Mouse (Mus musculus) fat pad, adult 2 months (tissue): ENCODE data around the gene Plvap.
"Not testable (repeated sequence)": the region's sequence is repeated elsewhere in the genome, so short reads cannot be mapped to it uniquely, and the experiment has no call there.

Source experiments
- DNase-seq: peaks from one replicate; pipeline ENCODE4 v3.0.0-alpha.2; 2011; ENCODE audit warnings: low read depth, low spot score; ENCODE audit errors: extremely low read depth

Gene Plvap

DNA sequence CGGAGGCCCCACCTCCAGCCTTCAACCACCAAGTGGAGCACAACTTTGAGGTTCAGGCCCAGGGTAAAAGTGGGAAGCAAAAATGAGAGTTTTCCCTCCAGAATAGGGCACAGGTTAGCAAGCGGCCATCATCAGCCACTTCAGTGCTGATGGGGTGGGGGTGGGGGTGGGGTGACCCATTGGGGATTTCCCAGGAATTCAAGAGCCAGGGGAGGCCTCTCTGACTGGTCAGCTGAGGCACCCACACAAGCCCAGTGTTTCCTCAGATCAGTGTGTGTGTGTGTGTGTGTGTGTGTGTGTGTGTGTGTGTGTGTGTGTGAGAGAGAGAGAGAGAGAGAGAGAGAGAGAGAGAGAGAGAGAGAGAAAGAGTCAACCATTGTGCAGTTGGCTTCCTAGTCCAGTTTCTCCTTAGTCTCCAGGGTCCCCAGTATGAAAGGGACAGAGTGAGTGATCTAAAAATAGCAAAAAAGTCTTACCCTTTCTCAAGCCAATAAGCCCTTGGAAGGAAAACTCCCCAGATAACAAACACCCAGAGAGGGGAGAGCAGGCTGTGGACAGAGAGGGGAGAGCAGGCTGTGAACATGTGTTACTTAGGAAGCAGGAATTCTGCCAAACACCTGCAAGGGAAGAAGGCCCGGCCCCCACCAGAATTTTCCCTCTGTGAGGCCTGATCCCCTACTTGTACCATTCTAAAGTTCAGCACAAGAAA, 15.8 kb upstream of the Plvap start:
- DNase-seq = no peak

DNA sequence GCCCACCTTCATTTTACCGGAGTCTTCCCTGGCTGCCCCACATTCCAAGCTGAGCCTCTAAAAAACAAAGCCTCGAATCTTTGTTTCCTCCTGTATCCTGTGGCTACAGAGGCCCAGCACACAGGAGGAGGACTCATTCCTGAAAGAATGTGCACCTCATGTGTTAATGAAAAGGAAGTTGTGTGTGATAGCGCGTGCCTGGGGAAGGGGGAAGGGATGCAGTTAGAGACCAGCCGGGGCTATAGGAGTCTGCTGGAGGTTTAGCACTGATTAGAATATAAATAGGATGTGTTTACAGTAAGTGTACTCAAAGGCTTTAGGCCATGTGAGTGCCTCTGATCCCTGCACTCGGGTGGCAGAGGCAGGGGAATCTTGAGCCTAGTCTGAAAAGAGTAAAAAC, 14.7 kb upstream of the Plvap start:
- DNase-seq = no peak

DNA sequence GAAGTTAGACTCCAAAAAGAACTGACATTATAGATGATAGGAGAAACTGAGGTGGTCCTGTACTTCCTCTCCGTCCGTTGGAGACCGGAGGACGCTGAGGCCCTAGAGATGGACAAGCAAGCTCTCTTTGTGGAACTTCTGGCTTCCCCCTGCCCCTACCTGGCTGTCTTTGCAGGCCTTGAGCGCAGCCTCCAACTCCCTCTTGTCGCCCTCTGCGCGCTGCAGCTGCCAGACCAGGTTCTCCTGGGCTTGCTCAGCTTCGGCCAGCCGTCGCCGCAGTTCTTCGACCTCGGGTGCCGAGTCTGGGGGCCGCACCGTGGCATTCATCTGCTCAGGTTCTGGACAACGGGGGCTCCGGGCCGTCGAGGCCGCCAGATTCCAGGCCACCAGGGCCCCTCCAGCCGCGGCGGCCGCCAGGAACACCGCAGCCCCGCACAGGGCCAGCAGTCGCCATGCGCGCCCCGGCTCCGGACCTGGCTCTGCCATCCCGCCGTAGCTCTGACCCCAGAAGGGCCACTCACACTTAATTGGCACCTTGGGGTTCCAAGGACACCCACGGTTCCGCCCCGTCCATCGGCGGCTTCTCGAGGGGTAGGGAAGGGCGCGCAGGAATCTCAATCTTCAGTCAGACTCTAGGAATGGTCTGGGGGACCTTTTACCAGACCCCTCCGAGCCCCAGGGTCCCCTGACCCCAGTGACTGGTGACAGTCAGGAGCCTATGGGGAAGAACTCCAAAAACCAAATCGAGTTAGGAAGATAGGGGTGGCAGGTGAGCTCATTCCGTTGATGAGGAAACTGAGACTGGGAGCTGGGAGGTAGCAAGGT, 13.9 kb upstream of the Plvap start, which contains the start of gene Ccdc194:
Ccdc194 (minus strand) TSS at position 486 of the 825 bp plus-strand sequence.
- DNase-seq = no peak

DNA sequence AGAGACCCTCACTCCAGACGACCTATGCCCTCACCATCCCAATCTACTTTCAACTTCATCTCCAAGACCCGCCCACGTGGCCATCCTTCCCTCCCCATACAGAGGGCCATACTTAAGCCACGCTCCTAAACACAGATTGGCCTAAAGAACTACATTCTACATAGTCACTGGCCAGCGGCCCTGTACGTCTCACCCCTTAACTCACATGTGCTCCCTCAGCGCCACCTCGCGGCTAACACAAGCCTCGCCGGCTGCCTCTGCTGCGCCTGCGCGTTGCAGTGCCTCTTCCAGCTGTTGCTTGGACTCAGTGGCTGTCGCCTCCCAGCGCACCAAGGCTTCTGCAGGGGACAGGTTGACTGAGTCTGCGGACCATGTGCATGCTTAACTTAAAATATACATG, 10.1 kb upstream of the Plvap start:
- DNase-seq = no peak

DNA sequence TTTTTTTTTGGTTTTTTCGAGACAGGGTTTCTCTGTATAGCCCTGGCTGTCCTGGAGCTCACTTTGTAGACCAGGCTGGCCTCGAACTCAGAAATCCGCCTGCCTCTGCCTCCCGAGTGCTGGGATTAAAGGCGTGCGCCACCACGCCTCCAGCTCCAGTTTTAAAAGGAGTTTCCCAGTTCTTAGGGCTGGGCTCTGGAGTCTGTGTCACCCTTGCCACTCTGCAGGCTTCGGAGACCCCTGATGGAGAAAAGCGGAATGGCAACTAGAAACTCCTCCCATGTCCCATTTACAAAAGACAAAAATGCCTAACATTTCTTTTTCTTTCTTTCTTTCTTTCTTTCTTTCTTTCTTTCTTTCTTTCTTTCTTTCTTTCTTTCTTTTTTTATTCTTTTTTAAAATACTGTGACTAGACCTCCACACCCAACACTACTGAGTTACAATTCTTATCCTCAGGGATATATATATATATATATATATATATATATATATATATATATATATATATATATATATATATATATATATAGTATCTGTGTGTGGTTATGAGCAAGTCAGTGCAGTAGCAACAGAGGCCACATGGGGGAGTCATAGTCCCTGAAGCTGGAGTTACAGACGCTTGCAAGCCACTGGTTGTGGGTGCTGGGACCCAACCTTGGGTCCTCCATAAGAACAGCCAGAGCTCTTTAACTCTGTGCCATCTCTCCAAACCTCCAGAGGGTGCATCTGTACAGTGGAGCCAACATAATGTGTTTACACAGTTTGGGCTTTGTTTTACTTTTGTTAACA, 7.7 kb upstream of the Plvap start:
- DNase-seq = not testable (repeated sequence)

DNA sequence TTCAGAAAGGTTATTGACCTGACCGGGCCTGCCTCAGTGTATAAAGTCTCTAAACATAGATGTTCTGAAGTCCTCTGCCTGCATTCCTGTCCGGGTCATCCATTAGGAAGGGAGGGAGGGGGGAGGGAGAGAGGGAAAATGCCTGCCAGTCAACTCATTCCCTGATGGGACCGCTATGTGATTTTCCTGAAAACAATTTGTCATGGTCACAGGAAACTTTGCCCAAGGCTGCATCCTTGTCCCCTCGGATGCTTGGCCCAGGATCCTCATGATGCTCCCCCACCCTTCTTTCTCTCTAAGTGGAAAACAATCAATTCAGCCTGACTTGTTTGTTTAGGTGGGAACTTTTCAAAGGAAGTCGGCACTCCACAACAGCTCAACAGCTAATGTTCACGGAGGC, 5.2 kb upstream of the Plvap start:
- DNase-seq = no peak

DNA sequence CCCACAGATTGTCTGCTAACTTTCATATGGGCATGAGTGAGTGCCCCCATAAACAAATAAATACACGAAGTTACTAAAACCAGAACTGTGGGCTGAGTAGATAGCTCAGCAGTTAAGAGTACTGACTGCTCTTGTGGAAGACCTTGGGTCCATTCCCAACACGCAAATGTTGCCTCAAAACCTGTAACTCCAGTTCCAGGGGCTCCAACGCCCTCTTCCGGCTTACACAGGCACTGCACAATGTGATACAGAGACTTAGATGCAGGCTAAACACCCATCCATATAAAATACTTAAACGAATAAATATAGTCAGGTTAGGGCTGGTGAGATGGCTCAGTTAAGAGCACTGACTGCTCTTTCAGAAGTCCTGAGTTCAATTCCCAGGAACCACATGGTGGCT, 3.5 kb upstream of the Plvap start:
- no peak for DNase-seq

DNA sequence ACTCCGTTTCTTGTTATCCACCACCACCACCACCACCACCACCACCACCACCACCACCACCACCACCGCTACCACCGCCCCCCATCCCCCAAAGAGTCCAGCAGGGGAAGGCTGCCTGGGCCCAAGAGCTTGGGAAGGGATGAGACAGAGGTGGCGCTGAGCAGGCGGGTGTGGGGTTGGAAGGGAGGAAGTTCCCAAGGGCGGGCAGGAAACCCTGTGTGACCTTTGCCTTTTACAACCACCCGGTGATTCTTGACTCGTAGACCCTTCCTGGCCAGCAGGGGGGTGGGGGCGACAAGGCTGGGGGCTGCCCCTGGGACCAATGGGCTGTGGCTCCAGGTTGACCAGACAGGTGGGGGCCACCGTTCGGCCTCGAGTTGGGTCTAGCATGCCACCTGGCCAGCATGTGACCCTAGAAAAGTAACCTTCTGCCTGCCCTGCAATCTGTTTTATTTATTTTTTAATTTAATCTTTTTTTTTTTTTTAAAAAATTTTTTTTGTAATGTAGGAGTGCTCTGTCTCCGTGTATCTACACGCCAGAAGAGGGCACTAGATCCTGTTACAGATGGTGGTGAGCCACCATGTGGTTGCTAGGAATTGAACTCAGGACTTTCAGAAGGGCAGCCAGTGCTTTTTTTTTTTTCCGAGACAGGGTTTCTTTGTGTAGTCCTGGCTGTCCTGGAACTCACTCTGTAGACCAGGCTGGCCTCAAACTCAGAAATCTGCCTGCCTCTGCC, 1.6 kb upstream of the Plvap start:
- no peak for DNase-seq

DNA sequence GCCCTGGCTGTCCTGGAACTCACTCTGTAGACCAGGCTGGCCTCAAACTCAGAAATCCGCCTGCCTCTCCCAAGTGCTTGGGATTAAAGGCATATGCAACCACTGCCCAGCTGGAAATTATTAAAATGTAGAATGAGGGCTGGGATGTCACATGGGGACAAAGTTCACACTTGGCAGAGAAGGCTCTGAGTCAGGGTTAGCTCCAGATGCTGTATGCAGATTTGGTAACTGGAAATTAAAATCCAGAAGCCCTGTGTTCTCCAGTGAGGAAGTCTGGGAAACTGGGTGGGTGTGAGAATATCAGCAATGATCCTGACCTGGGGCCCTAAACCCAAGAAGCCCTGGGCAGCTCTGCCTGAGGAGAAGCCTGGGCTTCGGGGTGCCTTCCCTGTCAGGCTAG, 2.2 kb downstream of the Plvap start:
- DNase-seq = no peak

DNA sequence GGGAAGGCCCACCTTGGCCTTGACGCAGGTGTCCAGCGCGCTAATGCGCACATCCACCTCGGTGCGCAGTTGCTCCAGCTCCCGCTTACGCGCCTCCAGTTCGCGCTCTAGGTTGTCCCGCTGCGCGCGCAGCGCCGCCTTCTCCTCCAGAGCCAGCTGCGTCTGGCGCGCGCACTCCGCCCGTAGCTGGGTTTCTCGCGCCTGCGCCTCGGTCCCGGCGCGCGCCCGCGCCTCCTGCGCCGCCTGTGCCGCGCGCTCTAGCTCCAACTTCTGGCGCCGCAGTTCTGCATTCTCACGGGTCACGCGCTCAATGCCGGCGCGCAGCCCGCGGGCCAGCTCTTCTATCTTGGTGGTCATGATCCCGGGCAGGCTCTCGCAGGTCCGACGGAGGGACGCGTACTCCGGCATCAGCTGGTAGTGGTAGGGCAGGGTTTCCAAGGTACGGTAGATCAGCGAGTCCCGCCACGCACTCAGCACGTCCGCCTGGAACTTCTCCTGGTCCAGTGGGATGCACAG, 3.9 kb downstream of the Plvap start:
- no peak for DNase-seq

DNA sequence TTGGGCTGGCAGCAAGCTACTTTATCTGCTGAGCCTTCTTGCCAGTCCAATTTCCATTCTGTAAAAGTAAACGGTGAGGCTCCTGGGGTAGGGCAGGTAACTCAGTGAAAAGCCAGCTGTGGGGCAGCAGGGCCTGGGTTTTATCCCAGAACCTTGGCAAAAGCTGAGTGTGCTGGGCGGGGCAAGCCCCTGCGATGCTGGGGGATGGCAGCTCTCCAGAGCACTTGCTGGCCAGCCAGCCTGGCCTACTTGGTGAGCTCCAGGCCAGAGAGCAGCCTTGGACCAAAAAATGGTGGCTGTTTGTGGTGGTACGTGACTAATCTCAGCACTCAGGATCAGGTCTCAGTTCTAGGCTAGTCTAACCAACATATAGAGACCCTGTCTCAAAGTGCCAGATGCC, 5.6 kb downstream of the Plvap start:
- DNase-seq = no peak

DNA sequence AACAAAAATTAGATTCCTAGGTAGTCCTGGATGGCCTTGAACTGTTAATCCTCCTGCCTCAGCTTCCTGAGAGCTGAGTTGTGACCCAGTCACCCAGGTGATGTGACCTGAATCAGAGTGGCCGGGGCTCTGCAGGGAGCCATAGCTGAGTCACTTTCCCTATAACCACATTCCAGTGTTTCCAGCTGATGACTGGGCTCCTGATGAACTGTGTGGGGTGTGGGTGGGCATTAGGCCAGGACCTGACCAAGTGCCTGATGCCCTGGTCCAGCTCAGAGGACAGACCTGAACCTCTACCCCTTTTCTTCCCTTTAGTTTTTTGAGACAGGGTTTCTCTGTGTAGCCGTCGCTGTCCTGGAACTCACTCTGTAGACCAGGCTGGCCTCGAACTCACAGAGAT, 6.2 kb downstream of the Plvap start:
- DNase-seq = no peak

DNA sequence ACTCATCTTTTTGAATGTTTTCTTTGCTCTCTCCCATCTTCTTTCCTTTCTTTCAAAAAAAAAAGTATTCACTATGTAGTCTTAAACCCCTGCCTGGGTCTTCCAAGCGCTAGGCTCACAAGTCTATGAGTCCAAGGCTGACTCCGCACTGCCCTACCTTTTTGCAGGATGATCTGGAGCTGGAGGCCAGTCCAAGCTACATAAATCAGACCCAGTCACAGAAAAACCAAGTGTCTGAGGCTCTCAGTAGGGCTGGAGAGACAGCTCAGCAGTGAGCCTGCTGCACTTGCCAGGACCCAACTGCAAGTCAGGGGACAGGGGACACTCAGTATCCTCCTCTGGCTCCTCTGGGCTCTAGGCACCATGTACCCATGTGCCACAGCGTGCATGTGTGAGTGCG, 7.2 kb downstream of the Plvap start:
- no peak for DNase-seq

DNA sequence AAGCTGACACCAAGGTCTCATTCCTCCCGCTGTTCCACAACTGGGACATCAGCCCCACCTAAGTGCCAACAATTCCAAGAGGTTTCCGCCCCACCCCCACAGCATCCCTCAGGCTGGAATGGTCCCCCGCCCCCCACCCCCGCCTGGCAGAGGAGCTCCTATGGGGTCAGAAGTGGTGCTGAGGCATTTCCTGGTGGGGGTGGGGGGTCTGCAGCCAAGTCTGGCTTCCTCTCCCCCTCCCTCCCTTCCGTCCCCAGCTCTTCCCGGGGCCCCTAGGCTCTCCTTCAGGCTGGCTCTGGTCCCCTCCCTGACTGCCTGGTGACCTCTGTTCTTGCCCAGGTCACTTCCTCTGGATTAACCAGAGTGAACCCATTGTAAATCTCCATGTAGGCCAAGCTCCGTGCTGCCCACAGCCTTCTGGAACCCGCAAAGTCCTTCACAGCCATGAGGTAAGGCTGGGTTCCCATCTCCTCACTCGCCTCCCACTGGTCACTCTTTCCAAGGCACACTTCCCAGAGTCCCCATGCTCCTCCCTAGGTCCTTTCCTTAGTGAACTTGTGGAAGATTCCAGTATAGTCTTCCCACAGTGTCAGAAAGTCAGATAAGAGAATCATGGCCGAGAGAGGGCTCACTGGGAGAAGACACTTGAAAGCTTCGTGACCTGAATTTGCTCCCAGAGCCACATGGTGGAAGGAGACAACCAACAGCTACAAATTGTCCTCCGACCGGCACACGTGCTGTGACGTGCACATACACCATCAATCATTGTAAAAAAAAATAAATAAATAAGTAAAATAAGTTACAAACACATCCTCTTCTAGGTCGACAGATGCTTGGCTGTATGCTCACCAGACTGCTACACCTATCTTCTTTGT, 12.5 kb downstream of the Plvap start:
- no peak for DNase-seq

DNA sequence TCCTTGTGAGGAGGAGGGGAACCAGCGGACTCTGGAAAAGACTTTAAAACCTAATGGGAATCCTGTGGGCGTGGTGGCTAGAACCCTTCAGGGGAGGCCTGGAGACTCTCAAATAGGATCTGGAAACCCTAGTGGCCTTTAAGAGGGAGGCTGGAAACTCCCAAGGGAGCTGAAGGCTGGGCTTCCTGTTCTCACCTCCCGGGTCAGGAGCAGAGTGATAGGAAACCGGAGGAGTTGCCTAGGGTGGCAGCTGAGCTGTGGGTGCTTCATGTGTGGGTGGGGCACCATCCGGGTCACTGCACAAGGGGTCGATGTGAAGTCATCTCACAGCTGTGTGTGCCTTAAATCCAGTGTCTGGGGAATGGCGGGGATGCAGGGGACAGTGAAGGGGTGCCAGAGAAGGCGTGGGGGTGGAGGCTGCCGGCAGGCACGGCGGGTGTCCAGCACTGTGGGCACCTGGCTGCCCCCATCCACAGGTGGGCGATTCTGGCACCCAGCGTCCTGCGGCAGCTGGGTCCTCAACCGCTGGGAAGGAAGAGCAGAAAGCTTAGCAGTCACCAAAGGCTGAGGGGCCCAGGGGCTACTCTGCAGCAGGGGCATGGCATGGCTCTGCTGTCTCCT, 13.6 kb downstream of the Plvap start:
- DNase-seq = no peak

DNA sequence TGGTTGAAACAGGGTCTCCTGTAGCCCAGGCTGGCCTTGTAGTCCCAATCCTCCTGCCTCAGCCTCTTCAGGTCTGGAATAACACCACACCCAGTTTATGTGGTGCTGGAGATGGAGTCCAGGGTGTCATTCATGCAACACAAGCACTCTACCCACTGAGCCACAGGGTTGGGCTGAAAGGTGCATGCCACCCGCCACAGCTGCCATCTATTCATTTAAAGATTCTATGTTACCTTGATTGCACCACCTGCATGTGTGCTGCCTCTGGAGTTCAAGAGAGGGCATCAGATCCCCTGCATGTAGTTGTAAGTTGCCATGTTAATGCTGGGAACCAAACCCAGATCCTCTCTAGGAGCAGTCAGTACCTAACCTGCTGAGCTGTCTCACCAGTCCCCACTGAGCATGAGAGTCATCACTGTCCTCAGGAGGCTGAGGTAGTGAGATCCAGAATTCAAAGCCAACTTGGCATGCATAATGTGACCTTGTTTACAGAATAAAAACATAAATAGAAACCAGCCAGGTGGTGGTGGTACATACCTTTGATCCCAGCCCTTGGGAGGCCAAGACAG, 14.4 kb downstream of the Plvap start:
- no peak for DNase-seq

DNA sequence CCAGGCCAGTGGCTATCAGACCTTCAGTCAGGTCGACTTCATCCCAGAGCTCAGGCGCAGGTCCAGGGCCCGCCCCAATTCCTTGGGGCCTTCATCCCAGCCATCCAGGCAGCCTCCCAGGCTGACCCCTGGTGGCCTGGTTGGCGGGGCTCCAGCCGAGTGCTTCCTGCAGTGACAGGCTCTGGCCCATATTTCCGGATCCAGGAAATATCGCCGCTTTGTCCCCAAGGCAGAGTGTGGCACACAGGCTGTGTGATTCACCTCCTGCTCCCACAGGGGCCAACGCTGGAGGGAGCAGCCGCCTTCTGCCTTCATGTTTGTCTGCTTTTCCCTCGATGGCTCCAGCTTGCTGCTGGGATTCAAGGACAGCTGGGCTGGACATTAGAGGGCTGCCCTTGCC, 15.1 kb downstream of the Plvap start:
- DNase-seq = no peak

DNA sequence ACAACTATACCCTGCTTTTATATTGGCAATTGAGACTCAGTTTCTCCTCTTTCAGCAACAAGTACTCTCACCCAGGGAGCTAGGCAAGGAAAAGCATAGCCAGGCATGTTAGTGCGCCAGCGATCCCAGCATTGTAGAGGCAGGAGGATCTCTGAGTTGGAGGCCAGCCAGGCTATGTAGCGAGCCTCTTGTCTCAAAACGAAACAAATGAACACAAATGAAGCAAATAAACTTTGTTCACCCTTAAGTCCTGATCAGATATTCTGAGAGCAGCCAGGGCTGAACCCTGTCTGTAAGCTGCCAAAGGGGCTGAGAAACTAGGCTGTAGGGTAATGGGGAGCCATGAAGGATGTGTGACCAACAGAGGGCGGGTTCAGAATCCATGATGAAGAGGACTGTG, 15.7 kb downstream of the Plvap start:
- DNase-seq = no peak

DNA sequence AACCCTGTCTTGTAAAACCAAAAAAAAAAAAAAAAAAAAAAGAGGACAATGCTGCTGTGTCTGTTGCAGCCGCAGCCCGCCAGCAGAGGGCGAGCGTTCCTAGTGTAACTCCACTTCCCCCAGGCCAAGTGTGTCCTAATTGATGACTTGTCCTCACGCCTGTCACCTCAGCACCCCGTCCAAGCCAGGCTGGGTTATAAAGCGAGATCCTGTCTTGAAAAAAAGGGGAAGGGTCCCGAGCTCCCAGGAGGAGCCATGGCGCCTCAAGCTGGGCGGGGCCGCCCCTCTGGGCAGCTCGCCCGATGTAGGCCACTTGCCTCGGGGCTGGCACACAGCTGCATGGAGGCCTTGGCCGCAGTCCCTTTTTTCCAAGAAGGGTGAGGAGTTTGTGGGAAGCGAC, 16.5 kb downstream of the Plvap start:
- DNase-seq = no peak
